Mouse (Mus musculus) embryonic facial prominence, embryonic 15.5 days (tissue): ENCODE measurements at regions not wholly inside any gene's neighbourhood (a gene's known extent, or its start where the extent isn't known, plus 50 kb on each side); places are given as distances from the start of the nearest gene placed in this dataset.

Source experiments
- ATAC-seq: fragments of 200-750 bp; cut with Nextera tagmentation; 2 replicates; pipeline ENCODE4 v1.8.0; 2017; ENCODE audit warnings: low read depth, moderate TSS enrichment; ENCODE audit not compliant: insufficient number of reproducible peaks, low FRiP score, low TSS enrichment
- H3K27ac ChIP-seq: fragments of 300-500 bp; sonication (generic); replicated peaks from 2 replicates; pipeline ENCODE4 v1.5.1; 2015; ENCODE audit warnings: mild to moderate bottlenecking, inconsistent platforms
- H3K27me3 ChIP-seq: fragments of 300-500 bp; sonication (generic); 2 replicates; pipeline ENCODE4 v1.6.1; 2015; ENCODE audit warnings: inconsistent platforms
- H3K36me3 ChIP-seq: fragments of 300-500 bp; sonication (generic); 2 replicates; pipeline ENCODE4 v1.6.1; 2015; ENCODE audit warnings: mild to moderate bottlenecking, inconsistent platforms
- H3K4me1 ChIP-seq: fragments of 300-500 bp; sonication (generic); 2 replicates; pipeline ENCODE4 v1.6.1; 2015; ENCODE audit warnings: inconsistent platforms
- H3K4me2 ChIP-seq: fragments of 300-500 bp; sonication (generic); replicated peaks from 2 replicates; pipeline ENCODE4 v1.6.1; 2015; ENCODE audit warnings: mild to moderate bottlenecking, inconsistent platforms
- H3K4me3 ChIP-seq: fragments of 300-500 bp; sonication (generic); replicated peaks from 2 replicates; pipeline ENCODE4 v1.5.1; 2015; ENCODE audit warnings: mild to moderate bottlenecking, inconsistent platforms
- H3K9ac ChIP-seq: fragments of 300-500 bp; sonication (generic); 2 replicates; pipeline ENCODE4 v1.6.1; 2015; ENCODE audit warnings: inconsistent platforms
- H3K9me3 ChIP-seq: fragments of 300-500 bp; sonication (generic); replicated peaks from 2 replicates; pipeline ENCODE4 v1.6.1; 2016; ENCODE audit warnings: inconsistent platforms
- WGBS: fragments of 180-500 bp; shearing (Covaris S2); methylation state at CpG from one replicate; pipeline ENCODE4 v1.1.7; 2015; 5-methylcytosine and 5-hydroxymethylcytosine counted together

GRCm38 (mm10) chr4:82000590-82001405, 558.2 kb upstream of the Mpdz start:
- Histone ChIP-seq H3K27ac (peak overlapping the region; percentile 87), H3K4me2 (no peak overlapping the region), H3K9me3 (no peaks in the 10 kb centered on the region), H3K9ac (no peak overlapping the region), H3K36me3 (no peaks in the 10 kb centered on the region), H3K27me3 (no peaks in the 10 kb centered on the region), H3K4me3 (no peak overlapping the region), H3K4me1 (peaks cover 28% of the 10 kb centered on the region)
- peak; percentile 69 for ATAC-seq
- 50% methylated on average over 19 of the region's 19 CpGs for WGBS

GRCm38 (mm10) chr4:81999654-82000314, 557.2 kb upstream of the Mpdz start:
- Histone ChIP-seq H3K9me3 (no peaks in the 10 kb centered on the region), H3K4me1 (peaks cover 28% of the 10 kb centered on the region), H3K36me3 (no peaks in the 10 kb centered on the region), H3K9ac (no peak overlapping the region), H3K27ac (peak overlapping the region; percentile 87), H3K4me3 (no peak overlapping the region), H3K27me3 (no peaks in the 10 kb centered on the region), H3K4me2 (no peak overlapping the region)
- peak; percentile 70 for ATAC-seq
- 23% methylated on average over 11 of the region's 11 CpGs for WGBS

GRCm38 (mm10) chr4:81999093-81999492, 556.5 kb upstream of the Mpdz start:
- H3K9me3 ChIP-seq, result no peaks in the 10 kb centered on the region
- H3K27ac ChIP-seq, result no peak overlapping the region
- WGBS, result 74% methylated on average over 3 of the region's 3 CpGs
- no peak for ATAC-seq
- no peaks in the 10 kb centered on the region for H3K36me3 ChIP-seq
- no peaks in the 10 kb centered on the region; the same call in 1 of the 2 replicates for H3K27me3 ChIP-seq
- H3K4me2 ChIP-seq, result no peak overlapping the region
- H3K4me3 ChIP-seq, result no peak overlapping the region
- H3K4me1 ChIP-seq, result peaks cover 28% of the 10 kb centered on the region
- no peak overlapping the region for H3K9ac ChIP-seq

GRCm38 (mm10) chr4:81996445-81996844, 553.8 kb upstream of the Mpdz start:
- 64% methylated on average over 3 of the region's 3 CpGs for WGBS
- no peak overlapping the region for H3K27ac ChIP-seq

GRCm38 (mm10) chr4:81995243-81995642, 552.6 kb upstream of the Mpdz start:
- Histone ChIP-seq H3K27me3 (no peaks in the 10 kb centered on the region; the same call in 1 of the 2 replicates), H3K4me3 (no peak overlapping the region), H3K9ac (no peak overlapping the region), H3K4me2 (no peak overlapping the region), H3K27ac (no peak overlapping the region), H3K36me3 (no peaks in the 10 kb centered on the region), H3K9me3 (no peaks in the 10 kb centered on the region), H3K4me1 (peaks cover 11% of the 10 kb centered on the region)
- no peak for ATAC-seq
- 81% methylated on average over 3 of the region's 3 CpGs for WGBS

More at GRCm38 (mm10) chr4:81996445-81996844, 553.8 kb upstream of the Mpdz start:
- Histone ChIP-seq H3K27me3 (no peaks in the 10 kb centered on the region; the same call in 1 of the 2 replicates), H3K4me3 (no peak overlapping the region), H3K4me2 (no peak overlapping the region), H3K4me1 (peaks cover 22% of the 10 kb centered on the region), H3K9ac (no peak overlapping the region), H3K9me3 (no peaks in the 10 kb centered on the region), H3K36me3 (no peaks in the 10 kb centered on the region)
- ATAC-seq, result no peak

GRCm38 (mm10) chr4:81988796-81989195, 546.2 kb upstream of the Mpdz start:
- Histone ChIP-seq H3K36me3 (no peaks in the 10 kb centered on the region), H3K9ac (no peak overlapping the region), H3K9me3 (no peaks in the 10 kb centered on the region), H3K27me3 (no peaks in the 10 kb centered on the region), H3K4me2 (no peak overlapping the region), H3K27ac (no peak overlapping the region), H3K4me3 (no peak overlapping the region), H3K4me1 (no peaks in the 10 kb centered on the region)
- 83% methylated on average over 2 of the region's 2 CpGs for WGBS
- ATAC-seq, result no peak

- Histone ChIP-seq H3K27ac (no peak overlapping the region), H3K36me3 (no peaks in the 10 kb centered on the region), H3K9me3 (no peaks in the 10 kb centered on the region), H3K4me1 (no peaks in the 10 kb centered on the region), H3K27me3 (no peaks in the 10 kb centered on the region), H3K4me3 (no peak overlapping the region), H3K9ac (no peak overlapping the region), H3K4me2 (no peak overlapping the region)
- no peak for ATAC-seq
- WGBS, result 33% methylated on average over 4 of the region's 4 CpGs
These were observed 544.0 kb upstream of the Mpdz start for GRCm38 (mm10) chr4:81986616-81987015.

- H3K36me3 ChIP-seq, result no peaks in the 10 kb centered on the region
- H3K9me3 ChIP-seq, result no peaks in the 10 kb centered on the region
- 91% methylated on average over 1 of the region's 1 CpGs for WGBS
- H3K27ac ChIP-seq, result no peak overlapping the region
- no peaks in the 10 kb centered on the region for H3K27me3 ChIP-seq
- no peak for ATAC-seq
- H3K4me1 ChIP-seq, result no peaks in the 10 kb centered on the region
- no peak overlapping the region for H3K4me2 ChIP-seq
- H3K4me3 ChIP-seq, result no peak overlapping the region
- H3K9ac ChIP-seq, result no peak overlapping the region
These were observed 539.2 kb upstream of the Mpdz start for GRCm38 (mm10) chr4:81981811-81982210.

GRCm38 (mm10) chr4:81970472-81970871, 527.9 kb upstream of the Mpdz start:
- H3K4me2 ChIP-seq, result no peak overlapping the region
- peaks cover 12% of the 10 kb centered on the region; the same call in 1 of the 2 replicates for H3K4me1 ChIP-seq
- H3K36me3 ChIP-seq, result no peaks in the 10 kb centered on the region
- WGBS, result 39% methylated on average over 10 of the region's 10 CpGs
- H3K4me3 ChIP-seq, result no peak overlapping the region
- no peaks in the 10 kb centered on the region for H3K9me3 ChIP-seq
- no peak overlapping the region for H3K27ac ChIP-seq
- no peak for ATAC-seq
- no peak overlapping the region for H3K9ac ChIP-seq
- no peaks in the 10 kb centered on the region for H3K27me3 ChIP-seq

GRCm38 (mm10) chr4:81969621-81970115, 527.1 kb upstream of the Mpdz start:
- Histone ChIP-seq H3K4me2 (no peak overlapping the region), H3K9ac (no peak overlapping the region), H3K27me3 (no peaks in the 10 kb centered on the region), H3K4me1 (peaks cover 12% of the 10 kb centered on the region; the same call in 1 of the 2 replicates), H3K27ac (no peak overlapping the region), H3K36me3 (no peaks in the 10 kb centered on the region), H3K4me3 (no peak overlapping the region), H3K9me3 (no peaks in the 10 kb centered on the region)
- no peak for ATAC-seq
- 38% methylated on average over 3 of the region's 3 CpGs for WGBS

GRCm38 (mm10) chr4:81966054-81966623, 523.5 kb upstream of the Mpdz start:
- ATAC-seq, result no peak
- H3K4me3 ChIP-seq, result no peak overlapping the region
- 83% methylated on average over 1 of the region's 1 CpGs for WGBS

More at GRCm38 (mm10) chr4:81966054-81966623, 523.5 kb upstream of the Mpdz start:
- no peaks in the 10 kb centered on the region for H3K9me3 ChIP-seq
- H3K27ac ChIP-seq, result no peak overlapping the region
- peaks cover 15% of the 10 kb centered on the region; the same call in 1 of the 2 replicates for H3K4me1 ChIP-seq
- no peaks in the 10 kb centered on the region for H3K27me3 ChIP-seq
- H3K4me2 ChIP-seq, result no peak overlapping the region
- H3K9ac ChIP-seq, result no peak overlapping the region
- H3K36me3 ChIP-seq, result no peaks in the 10 kb centered on the region
